Mouse (Mus musculus): ENCODE results near the gene Rad51.

GRCm38 (mm10) chr2:119161247-119161646, 48.7 kb downstream of the Rad51 start:
- no peak for TF ChIP-seq POLR2A (IDR thresholded peaks at IDR 0.05; ENCODE audit: low read depth, low read length)
- no peak for TF ChIP-seq CTCF (IDR thresholded peaks at IDR 0.05; ENCODE audit: extremely low read depth, insufficient read depth, insufficient read length, insufficient replicate concordance)
